Mouse (Mus musculus): ENCODE measurements at regions not wholly inside any gene's neighbourhood (a gene's known extent, or its start where the extent isn't known, plus 50 kb on each side); places are given as distances from the start of the nearest gene placed in this dataset.

- Histone ChIP-seq H3K27me3 (no peaks in the 10 kb centered on the region), H3K9ac (no peak overlapping the region), H3K4me3 (no peak overlapping the region), H3K4me2 (replicated peaks) (no peak overlapping the region), H3K27ac (no peak overlapping the region), H3K4me1 (peaks cover 3% of the 10 kb centered on the region; the same call in 1 of the 2 replicates), H3K9me3 (no peaks in the 10 kb centered on the region), H3K36me3 (no peaks in the 10 kb centered on the region)
- no peak for ATAC-seq (ENCODE audit: low FRiP score, low read depth)
- WGBS: 65% methylated on average over 16 of the region's 16 CpGs
Observed at GRCm38 (mm10) chr19:23044510-23045464, 96.2 kb upstream of the Klf9 start.

GRCm38 (mm10) chr19:23051456-23051855 lies 89.6 kb upstream of the Klf9 start:
- no peak overlapping the region for H3K4me2 ChIP-seq (replicated peaks)
- no peaks in the 10 kb centered on the region for H3K27me3 ChIP-seq
- no peak overlapping the region for H3K27ac ChIP-seq
- 89% methylated on average over 4 of the region's 4 CpGs for WGBS
- H3K36me3 ChIP-seq: no peaks in the 10 kb centered on the region
- 0 out of 2 replicates have a peak, but pooled peaks cover 3% of the 10 kb centered on the region for H3K4me1 ChIP-seq
- no peak overlapping the region for H3K4me3 ChIP-seq
- H3K9me3 ChIP-seq: no peaks in the 10 kb centered on the region
- H3K9ac ChIP-seq: no peak overlapping the region
- no peak for ATAC-seq (ENCODE audit: low FRiP score, low read depth)

GRCm38 (mm10) chr19:23054440-23054839 lies 86.6 kb upstream of the Klf9 start:
- no peak overlapping the region for H3K27ac ChIP-seq
- no peak for ATAC-seq (ENCODE audit: low FRiP score, low read depth)
- no peak overlapping the region for H3K4me3 ChIP-seq
- H3K9ac ChIP-seq: no peak overlapping the region
- no peaks in the 10 kb centered on the region for H3K36me3 ChIP-seq
- H3K4me1 ChIP-seq: peaks cover 23% of the 10 kb centered on the region
- H3K9me3 ChIP-seq: no peaks in the 10 kb centered on the region
- WGBS: 79% methylated on average over 4 of the region's 4 CpGs
- H3K4me2 ChIP-seq (replicated peaks): no peak overlapping the region
- H3K27me3 ChIP-seq: no peaks in the 10 kb centered on the region

GRCm38 (mm10) chr19:23055916-23056805 lies 84.9 kb upstream of the Klf9 start:
- Histone ChIP-seq H3K36me3 (no peaks in the 10 kb centered on the region), H3K9ac (no peak overlapping the region), H3K27ac (no peak overlapping the region), H3K4me3 (no peak overlapping the region; the same call in 1 of the 2 replicates), H3K27me3 (no peaks in the 10 kb centered on the region), H3K4me1 (peaks cover 23% of the 10 kb centered on the region), H3K9me3 (no peaks in the 10 kb centered on the region), H3K4me2 (replicated peaks) (peak overlapping the region; percentile 65)
- no peak for ATAC-seq (ENCODE audit: low FRiP score, low read depth)
- 89% methylated on average over 5 of the region's 5 CpGs for WGBS

- peak overlapping the region; percentile 22; the same call in 1 of the 2 replicates for H3K27ac ChIP-seq
Observed at GRCm38 (mm10) chr19:23056851-23057707, 83.9 kb upstream of the Klf9 start.

GRCm38 (mm10) chr19:23057739-23058501 lies 83.1 kb upstream of the Klf9 start:
- H3K27ac ChIP-seq: no peak overlapping the region
- H3K27me3 ChIP-seq: no peaks in the 10 kb centered on the region
- peak; percentile 51; the same call in 1 of the 2 replicates for ATAC-seq (ENCODE audit: low FRiP score, low read depth)
- no peaks in the 10 kb centered on the region for H3K36me3 ChIP-seq
- H3K4me1 ChIP-seq: peaks cover 23% of the 10 kb centered on the region
- 28% methylated on average over 11 of the region's 11 CpGs for WGBS
- H3K9ac ChIP-seq: peak overlapping the region; percentile 55
- no peaks in the 10 kb centered on the region for H3K9me3 ChIP-seq
- peak overlapping the region; percentile 65 for H3K4me2 ChIP-seq (replicated peaks)
- peak overlapping the region; percentile 38 for H3K4me3 ChIP-seq

More at GRCm38 (mm10) chr19:23056851-23057707, 83.9 kb upstream of the Klf9 start:
- 2% methylated on average over 32 of the region's 32 CpGs for WGBS
- H3K9me3 ChIP-seq: no peaks in the 10 kb centered on the region
- peak; percentile 89 for ATAC-seq (ENCODE audit: low FRiP score, low read depth)
- H3K27me3 ChIP-seq: no peaks in the 10 kb centered on the region
- peak overlapping the region; percentile 55 for H3K9ac ChIP-seq
- H3K4me1 ChIP-seq: peaks cover 23% of the 10 kb centered on the region
- H3K36me3 ChIP-seq: no peaks in the 10 kb centered on the region
- H3K4me3 ChIP-seq: peak overlapping the region; percentile 38
- peak overlapping the region; percentile 65 for H3K4me2 ChIP-seq (replicated peaks)

GRCm38 (mm10) chr19:23058502-23058900 lies 82.5 kb upstream of the Klf9 start:
- Histone ChIP-seq H3K4me2 (replicated peaks) (no peak overlapping the region), H3K9ac (no peak overlapping the region), H3K36me3 (no peaks in the 10 kb centered on the region), H3K27ac (no peak overlapping the region), H3K9me3 (no peaks in the 10 kb centered on the region), H3K4me1 (peaks cover 23% of the 10 kb centered on the region), H3K27me3 (no peaks in the 10 kb centered on the region), H3K4me3 (no peak overlapping the region)
- no peak for ATAC-seq (ENCODE audit: low FRiP score, low read depth)
- WGBS: 36% methylated on average over 4 of the region's 4 CpGs

- Histone ChIP-seq H3K36me3 (no peaks in the 10 kb centered on the region), H3K4me2 (replicated peaks) (no peak overlapping the region), H3K9ac (no peak overlapping the region), H3K4me3 (no peak overlapping the region), H3K9me3 (no peaks in the 10 kb centered on the region), H3K4me1 (peaks cover 23% of the 10 kb centered on the region), H3K27ac (no peak overlapping the region), H3K27me3 (no peaks in the 10 kb centered on the region)
- no peak for ATAC-seq (ENCODE audit: low FRiP score, low read depth)
- WGBS: 80% methylated on average over 9 of the region's 9 CpGs
Observed at GRCm38 (mm10) chr19:23061081-23061640, 79.9 kb upstream of the Klf9 start.

- Histone ChIP-seq H3K9ac (no peak overlapping the region), H3K9me3 (no peaks in the 10 kb centered on the region), H3K4me1 (peaks cover 16% of the 10 kb centered on the region), H3K27me3 (no peaks in the 10 kb centered on the region), H3K36me3 (no peaks in the 10 kb centered on the region), H3K4me3 (no peak overlapping the region), H3K4me2 (replicated peaks) (no peak overlapping the region), H3K27ac (no peak overlapping the region)
- WGBS: 90% methylated on average over 2 of the region's 2 CpGs
- no peak for ATAC-seq (ENCODE audit: low FRiP score, low read depth)
Observed at GRCm38 (mm10) chr19:23061906-23062305, 79.1 kb upstream of the Klf9 start.

- Histone ChIP-seq H3K4me1 (peaks cover 8% of the 10 kb centered on the region), H3K4me3 (no peak overlapping the region), H3K4me2 (replicated peaks) (no peak overlapping the region), H3K27me3 (no peaks in the 10 kb centered on the region), H3K27ac (no peak overlapping the region), H3K36me3 (no peaks in the 10 kb centered on the region), H3K9ac (no peak overlapping the region), H3K9me3 (no peaks in the 10 kb centered on the region)
- no peak for ATAC-seq (ENCODE audit: low FRiP score, low read depth)
- 84% methylated on average over 5 of the region's 5 CpGs for WGBS
Observed at GRCm38 (mm10) chr19:23062851-23063250, 78.2 kb upstream of the Klf9 start.
